Comparison of ENCODE assay signal across 21 mouse cellular contexts in genomic region chr5:140101409-140102009, GRCm38 (mm10).
DNase-seq lines count a peak whose midpoint lies in the region; ATAC-seq lines count a peak whose summit lies in the region.
"Had no signal": no experiment of that assay in that cellular context is flagged by ENCODE, and none has a peak within 500 bp of the region (broad histone marks: within the 10 kb centered on the region; RNA-seq: fewer than 3 reads in every experiment).

No protein-coding gene starts in this region.

- H3K4me3 ChIP-seq in forebrain, embryonic 14.5 days (ENCODE audit: low read depth, low read length), result no peak overlapping the region
- no peak overlapping the region for H3K4me3 ChIP-seq in forebrain, embryonic 12.5 days (replicated peaks)
- H3K4me3 ChIP-seq in neural tube, embryonic 15.5 days (replicated peaks), result no peak overlapping the region
- H3K4me3 ChIP-seq: gastrocnemius, adult 2 months; hindbrain, embryonic 12.5 days; intestine, embryonic 15.5 days; kidney, embryonic 15.5 days; neural tube, embryonic 13.5 days had no signal

- H3K9me3 ChIP-seq in forebrain, embryonic 14.5 days (replicated peaks; ENCODE audit: control insufficient read depth, low read length), result no peaks in the 10 kb centered on the region
- no peaks in the 10 kb centered on the region for H3K9me3 ChIP-seq in forebrain, embryonic 12.5 days
- H3K9me3 ChIP-seq in neural tube, embryonic 15.5 days (replicated peaks), result no peaks in the 10 kb centered on the region
- H3K9me3 ChIP-seq: hindbrain, embryonic 12.5 days; intestine, embryonic 15.5 days; kidney, embryonic 15.5 days; neural tube, embryonic 13.5 days had no signal

- H3K4me1 ChIP-seq in forebrain, embryonic 14.5 days (ENCODE audit: control insufficient read depth, insufficient read depth, low read length), result peaks cover 9% of the 10 kb centered on the region; the same call in 1 of the 2 replicates
- H3K4me1 ChIP-seq in forebrain, embryonic 12.5 days, result peaks cover 7% of the 10 kb centered on the region; the same call in 1 of the 2 replicates
- peaks cover 34% of the 10 kb centered on the region for H3K4me1 ChIP-seq in neural tube, embryonic 15.5 days
- H3K4me1 ChIP-seq: intestine, embryonic 15.5 days had no signal

- H3K36me3 ChIP-seq in forebrain, embryonic 14.5 days (ENCODE audit: control insufficient read depth, insufficient read depth, low read length), result no peaks in the 10 kb centered on the region
- peaks cover 3% of the 10 kb centered on the region for H3K36me3 ChIP-seq in forebrain, embryonic 12.5 days (replicated peaks)
- no peaks in the 10 kb centered on the region for H3K36me3 ChIP-seq in neural tube, embryonic 15.5 days
- H3K36me3 ChIP-seq: intestine, embryonic 15.5 days; neural tube, embryonic 13.5 days had no signal

- 57% methylated on average over 14 of the region's 14 CpGs for WGBS in forebrain, embryonic 14.5 days
- 80% methylated on average over 14 of the region's 14 CpGs for WGBS in forebrain, embryonic 12.5 days
- WGBS in neural tube, embryonic 15.5 days, result 67% methylated on average over 14 of the region's 14 CpGs

- H3K27me3 ChIP-seq in forebrain, embryonic 14.5 days (replicated peaks; ENCODE audit: control insufficient read depth, insufficient read depth, low read length), result no peaks in the 10 kb centered on the region
- no peaks in the 10 kb centered on the region for H3K27me3 ChIP-seq in forebrain, embryonic 12.5 days
- H3K27me3 ChIP-seq in neural tube, embryonic 15.5 days (replicated peaks), result no peaks in the 10 kb centered on the region
- H3K27me3 ChIP-seq: hindbrain, embryonic 12.5 days; intestine, embryonic 15.5 days; kidney, embryonic 15.5 days; neural tube, embryonic 13.5 days; Patski had no signal

- no peak overlapping the region for H3K4me2 ChIP-seq in forebrain, embryonic 14.5 days (ENCODE audit: low read length)
- H3K4me2 ChIP-seq in forebrain, embryonic 12.5 days, result no peak overlapping the region
- no peak overlapping the region for H3K4me2 ChIP-seq in neural tube, embryonic 15.5 days
- H3K4me2 ChIP-seq: hindbrain, embryonic 12.5 days; intestine, embryonic 15.5 days; kidney, embryonic 15.5 days; neural tube, embryonic 13.5 days had no signal

- peak; percentile 62; the same call in 1 of the 2 replicates for ATAC-seq in forebrain, embryonic 14.5 days
- no peak for ATAC-seq in forebrain, embryonic 12.5 days (ENCODE audit: low FRiP score)
- ATAC-seq in neural tube, embryonic 15.5 days (ENCODE audit: low FRiP score), result peak; percentile 22; the same call in 1 of the 2 replicates
- ATAC-seq: activated CD4-positive, CD25-positive, alpha-beta regulatory T cell, adult 4 months; intestine, embryonic 15.5 days; Patski had no signal

- peak; percentile 48 for DNase-seq in forebrain, embryonic 14.5 days (ENCODE audit: low spot score)
- no peak for DNase-seq in neural tube, embryonic 10.5 days (ENCODE audit: extremely low spot score, low spot score)
- peak; percentile 54 to 66 for DNase-seq in frontal cortex, postnatal 36 days (ENCODE audit: low spot score in 2 of 2)
- peak; percentile 49 to 60 for DNase-seq in right cerebral cortex, postnatal 10 days (ENCODE audit: low spot score in 2 of 2)
- no peak for DNase-seq in kidney, postnatal 4 days
- DNase-seq in gastrocnemius, postnatal 25 days, result no peak
- DNase-seq: adrenal gland, postnatal 25 days; cerebellum, adult 9-10 months; gastrocnemius, adult 2 months; lung, adult 18-20 months; lung, postnatal 36 days; thymus, postnatal 14 days had no signal

- H3K27ac ChIP-seq in forebrain, embryonic 14.5 days (ENCODE audit: low read depth, low read length), result peak overlapping the region; percentile 9; the same call in 1 of the 2 replicates
- H3K27ac ChIP-seq in forebrain, embryonic 12.5 days, result no peak overlapping the region
- H3K27ac ChIP-seq in neural tube, embryonic 15.5 days (replicated peaks), result peak overlapping the region; percentile 48; the same call in 1 of the 2 replicates
- H3K27ac ChIP-seq: gastrocnemius, adult 2 months; hindbrain, embryonic 12.5 days; intestine, embryonic 15.5 days; kidney, embryonic 15.5 days; neural tube, embryonic 13.5 days; stomach, postnatal 0 days had no signal

- H3K9ac ChIP-seq in forebrain, embryonic 14.5 days (ENCODE audit: low read length), result no peak overlapping the region
- H3K9ac ChIP-seq in forebrain, embryonic 12.5 days, result no peak overlapping the region
- no peak overlapping the region for H3K9ac ChIP-seq in neural tube, embryonic 15.5 days (replicated peaks)
- H3K9ac ChIP-seq: hindbrain, embryonic 12.5 days; intestine, embryonic 15.5 days; kidney, embryonic 15.5 days; neural tube, embryonic 13.5 days had no signal

Comparison
In these comparisons a context has a peak if more than half of its experiments do, and no peak if none do; other contexts are left out.
1. DNase-seq: peak in forebrain, embryonic 14.5 days (single experiment), frontal cortex, postnatal 36 days (2 of 2) and right cerebral cortex, postnatal 10 days (2 of 2); none in neural tube, embryonic 10.5 days (single experiment), kidney, postnatal 4 days (0 of 2) and gastrocnemius, postnatal 25 days (single experiment).